Mouse (Mus musculus) liver, embryonic 16.5 days (tissue): ENCODE results near the gene Dytn. TPM values are rescaled to one million over a fixed set of nuclear protein-coding genes. Genes with fewer than 3 reads are reported as not detected.

ENCODE experiments used
- ATAC-seq: fragments of 200-750 bp; cut with Nextera tagmentation; 2 replicates; pipeline ENCODE4 v1.8.0; 2017; ENCODE audit warnings: low read depth, mild to moderate bottlenecking, moderate number of reproducible peaks, moderate library complexity
- H3K27ac ChIP-seq: fragments of 300-500 bp; sonication (generic); 2 replicates; pipeline ENCODE4 v1.5.1; 2014; ENCODE audit warnings: mild to moderate bottlenecking, low read length
- H3K27me3 ChIP-seq: fragments of 300-500 bp; sonication (generic); 2 replicates; pipeline ENCODE4 v1.6.1; 2014; ENCODE audit warnings: low read depth, low read length, mixed read lengths; ENCODE audit not compliant: control insufficient read depth, insufficient read depth
- H3K36me3 ChIP-seq: fragments of 300-500 bp; sonication (generic); 2 replicates; pipeline ENCODE4 v1.6.1; 2014; ENCODE audit warnings: mild to moderate bottlenecking; ENCODE audit not compliant: control insufficient read depth, insufficient read depth
- H3K4me1 ChIP-seq: fragments of 300-500 bp; sonication (generic); 2 replicates; pipeline ENCODE4 v1.6.1; 2014; ENCODE audit warnings: low read depth, low read length, mixed read lengths; ENCODE audit not compliant: control insufficient read depth
- H3K4me2 ChIP-seq: fragments of 300-500 bp; sonication (generic); 2 replicates; pipeline ENCODE4 v1.6.1; 2014; ENCODE audit warnings: low read depth, low read length, mixed read lengths
- H3K4me3 ChIP-seq: fragments of 300-500 bp; sonication (generic); 2 replicates; pipeline ENCODE4 v1.5.1; 2014; ENCODE audit warnings: low read depth, mild to moderate bottlenecking, low read length
- H3K9ac ChIP-seq: fragments of 300-500 bp; sonication (generic); 2 replicates; pipeline ENCODE4 v1.6.1; 2014; ENCODE audit warnings: low read depth, low read length
- H3K9me3 ChIP-seq: fragments of 300-500 bp; sonication (generic); replicated peaks from 2 replicates; pipeline ENCODE4 v1.6.1; 2016; ENCODE audit warnings: low read length; ENCODE audit not compliant: control insufficient read depth
- WGBS: fragments of 180-500 bp; shearing (Covaris S2); extraction: QIAGEN DNeasy Blood & Tissue Kit; methylation state at CpG from one replicate; pipeline ENCODE4 v1.1.7; 2014; ENCODE audit not compliant: insufficient replicate concordance; 5-methylcytosine and 5-hydroxymethylcytosine counted together
- polyA plus RNA-seq: library from polyadenylated mRNA; unstranded; fragments of >200 nt; fragmentation: Nextera tagmentation; extraction: Ambion mirVana; gene quantifications from 2 replicates; pipeline ENCODE4 v1.2.1, GENCODE M21; 2015

Gene Dytn
- polyA plus RNA-seq, 1 experiment from 2014 or later = not detected

DNA sequence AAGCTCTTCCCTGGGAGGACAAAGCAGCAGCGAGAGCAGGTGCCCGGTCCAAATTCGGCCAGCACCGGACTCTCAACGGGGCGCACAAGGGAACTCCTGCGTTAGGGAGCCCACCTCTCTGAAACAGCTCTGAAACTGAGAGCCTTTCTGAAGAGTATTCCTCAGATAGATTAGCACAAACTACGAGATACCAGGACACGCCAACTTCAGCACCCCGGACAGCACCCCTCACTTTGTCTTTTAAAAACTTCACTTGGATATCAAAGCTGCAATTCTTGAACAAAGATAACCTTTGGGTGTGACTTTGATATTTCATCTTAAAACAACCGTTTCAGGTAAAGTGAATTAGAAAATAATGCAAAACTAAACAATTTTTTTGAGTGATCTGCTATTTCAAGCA is 72.1 kb downstream of the Dytn start:
- ATAC-seq = no peak
- Histone ChIP-seq H3K36me3 (no peaks in the 10 kb centered on the region), H3K4me2 (no peak overlapping the region), H3K4me1 (no peaks in the 10 kb centered on the region), H3K9me3 (no peaks in the 10 kb centered on the region), H3K9ac (no peak overlapping the region), H3K4me3 (no peak overlapping the region), H3K27me3 (no peaks in the 10 kb centered on the region), H3K27ac (no peak overlapping the region)
- WGBS = under 1% methylated on average over 11 of the region's 11 CpGs

DNA sequence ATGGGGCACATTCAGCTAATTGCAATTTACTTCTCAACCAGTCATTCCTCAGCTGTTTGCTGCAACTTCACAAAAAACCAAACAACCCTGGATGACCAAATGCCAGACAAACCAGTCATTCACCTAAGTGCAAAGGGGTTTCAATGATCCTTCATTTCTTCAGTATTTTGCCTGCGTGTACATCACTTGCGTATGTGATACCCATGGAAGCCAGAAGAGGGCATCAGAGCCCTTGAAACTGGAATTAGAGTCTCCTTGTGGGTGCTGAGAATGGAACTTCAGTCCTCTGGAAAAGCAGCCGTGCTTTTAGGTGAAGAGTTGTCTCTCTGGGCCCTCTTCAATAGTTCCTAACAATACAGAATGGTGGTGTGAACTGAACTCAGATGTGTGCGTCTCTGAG is 77.1 kb downstream of the Dytn start:
- no peak overlapping the region for H3K4me3 ChIP-seq
- no peak overlapping the region for H3K4me2 ChIP-seq
- no peaks in the 10 kb centered on the region for H3K9me3 ChIP-seq
- no peak overlapping the region for H3K27ac ChIP-seq
- ATAC-seq = no peak
- WGBS = 69% methylated on average over 4 of the region's 4 CpGs
- no peaks in the 10 kb centered on the region for H3K36me3 ChIP-seq
- H3K9ac ChIP-seq = no peak overlapping the region
- H3K4me1 ChIP-seq = no peaks in the 10 kb centered on the region
- H3K27me3 ChIP-seq = no peaks in the 10 kb centered on the region

DNA sequence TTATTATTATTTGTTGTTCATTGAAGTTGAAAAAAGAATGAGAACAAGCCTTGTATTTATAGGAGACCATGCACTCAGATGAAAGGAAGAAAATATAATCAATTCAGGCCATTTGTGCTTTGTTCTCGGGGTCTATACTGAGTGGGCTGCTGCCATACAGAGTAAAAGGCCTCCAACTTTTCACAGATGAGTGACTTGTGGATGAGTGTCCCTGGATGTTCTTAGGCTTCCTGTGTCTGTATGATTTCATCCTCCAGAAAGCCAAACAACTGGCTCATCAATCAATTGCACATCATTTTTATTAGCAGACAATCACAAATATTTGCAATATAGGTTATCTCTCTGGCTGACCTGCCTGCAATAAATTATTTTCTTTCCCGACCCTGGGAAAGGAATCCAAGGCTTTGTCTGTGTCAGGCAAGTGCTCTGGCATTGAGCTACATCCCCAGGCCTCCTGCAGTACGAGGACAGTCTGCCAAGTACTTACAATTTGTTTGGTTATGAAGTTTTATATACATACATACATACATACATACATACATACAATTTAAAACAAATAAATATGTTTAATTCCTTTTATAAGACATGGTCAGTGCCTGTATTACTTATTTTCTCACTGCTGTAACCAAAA is 82.7 kb downstream of the Dytn start:
- no peaks in the 10 kb centered on the region for H3K9me3 ChIP-seq
- no peaks in the 10 kb centered on the region for H3K36me3 ChIP-seq
- H3K27ac ChIP-seq = no peak overlapping the region
- 30% methylated on average over 3 of the region's 3 CpGs for WGBS
- H3K4me2 ChIP-seq = no peak overlapping the region
- ATAC-seq = no peak
- H3K9ac ChIP-seq = no peak overlapping the region
- no peaks in the 10 kb centered on the region for H3K4me1 ChIP-seq
- H3K4me3 ChIP-seq = no peak overlapping the region
- H3K27me3 ChIP-seq = no peaks in the 10 kb centered on the region

DNA sequence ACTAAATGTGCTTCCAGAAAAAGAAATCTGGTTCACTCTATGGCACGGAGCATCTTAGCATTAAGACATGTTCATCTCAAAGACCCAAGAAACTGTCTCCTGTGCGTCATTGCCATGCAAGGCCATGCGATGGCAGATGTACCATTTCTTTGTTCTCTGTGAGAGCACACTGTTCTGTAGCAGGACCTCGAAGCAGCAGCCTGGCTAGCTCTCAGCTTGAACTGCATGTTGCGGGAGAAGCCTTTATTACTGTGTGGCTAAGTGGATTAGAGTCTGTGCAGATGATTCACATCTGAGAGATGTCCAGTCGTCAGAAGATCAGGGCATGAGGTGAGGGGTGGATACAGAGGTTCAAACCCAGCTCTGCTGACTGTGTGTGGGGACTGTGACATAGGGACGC is 99.9 kb downstream of the Dytn start:
- Histone ChIP-seq H3K4me3 (no peak overlapping the region), H3K27me3 (no peaks in the 10 kb centered on the region), H3K36me3 (no peaks in the 10 kb centered on the region), H3K27ac (no peak overlapping the region), H3K9ac (no peak overlapping the region), H3K4me1 (no peaks in the 10 kb centered on the region), H3K9me3 (no peaks in the 10 kb centered on the region), H3K4me2 (no peak overlapping the region)
- 59% methylated on average over 7 of the region's 7 CpGs for WGBS
- no peak for ATAC-seq

DNA sequence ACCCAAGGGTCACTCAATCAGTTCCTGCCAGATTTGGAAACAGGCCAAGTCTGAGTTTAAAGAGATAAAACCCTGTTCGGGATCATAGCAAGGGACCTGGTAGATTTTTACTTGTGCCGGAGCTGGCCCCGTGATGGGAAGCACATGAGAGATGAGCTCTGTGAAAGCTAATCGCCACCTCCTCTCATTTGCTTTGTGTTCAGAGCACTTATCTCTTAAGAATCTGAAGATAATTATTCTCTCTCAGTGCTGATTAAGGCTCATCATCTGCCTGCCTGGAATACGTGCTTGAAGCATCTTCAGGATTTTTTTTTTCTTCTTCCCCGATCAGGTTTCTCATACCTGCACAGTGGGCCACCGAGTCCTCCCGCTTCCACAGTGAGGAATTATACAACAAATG is 107.6 kb downstream of the Dytn start:
- WGBS = 69% methylated on average over 8 of the region's 8 CpGs
- H3K27me3 ChIP-seq = no peaks in the 10 kb centered on the region
- H3K4me2 ChIP-seq = no peak overlapping the region
- H3K4me1 ChIP-seq = no peaks in the 10 kb centered on the region
- H3K9ac ChIP-seq = no peak overlapping the region
- H3K27ac ChIP-seq = no peak overlapping the region
- no peaks in the 10 kb centered on the region for H3K9me3 ChIP-seq
- H3K4me3 ChIP-seq = no peak overlapping the region
- H3K36me3 ChIP-seq = no peaks in the 10 kb centered on the region
- no peak for ATAC-seq

DNA sequence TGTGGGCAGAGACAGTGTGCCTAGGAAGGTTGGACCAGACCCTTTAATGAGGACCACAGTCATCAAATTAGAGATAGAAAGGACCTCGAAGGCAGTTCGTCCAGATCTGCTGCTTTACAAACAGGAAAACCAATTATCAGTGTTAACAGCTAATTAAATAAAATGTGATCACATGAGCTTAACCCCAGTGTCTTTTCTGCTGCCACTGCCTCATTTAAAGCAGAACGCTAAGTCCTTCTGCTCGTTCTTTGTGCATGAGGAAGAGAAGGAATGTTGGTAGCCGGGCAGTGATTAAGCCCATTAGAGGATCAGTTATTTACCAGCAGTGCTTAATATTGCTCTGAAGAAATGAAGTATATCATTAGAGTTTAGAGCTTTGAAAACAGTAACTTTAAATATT is 109.9 kb downstream of the Dytn start:
- 62% methylated on average over 5 of the region's 5 CpGs for WGBS
- ATAC-seq = no peak
- Histone ChIP-seq H3K36me3 (no peaks in the 10 kb centered on the region), H3K27me3 (no peaks in the 10 kb centered on the region), H3K9me3 (no peaks in the 10 kb centered on the region), H3K4me2 (no peak overlapping the region), H3K9ac (no peak overlapping the region), H3K4me3 (no peak overlapping the region), H3K27ac (no peak overlapping the region), H3K4me1 (no peaks in the 10 kb centered on the region)

DNA sequence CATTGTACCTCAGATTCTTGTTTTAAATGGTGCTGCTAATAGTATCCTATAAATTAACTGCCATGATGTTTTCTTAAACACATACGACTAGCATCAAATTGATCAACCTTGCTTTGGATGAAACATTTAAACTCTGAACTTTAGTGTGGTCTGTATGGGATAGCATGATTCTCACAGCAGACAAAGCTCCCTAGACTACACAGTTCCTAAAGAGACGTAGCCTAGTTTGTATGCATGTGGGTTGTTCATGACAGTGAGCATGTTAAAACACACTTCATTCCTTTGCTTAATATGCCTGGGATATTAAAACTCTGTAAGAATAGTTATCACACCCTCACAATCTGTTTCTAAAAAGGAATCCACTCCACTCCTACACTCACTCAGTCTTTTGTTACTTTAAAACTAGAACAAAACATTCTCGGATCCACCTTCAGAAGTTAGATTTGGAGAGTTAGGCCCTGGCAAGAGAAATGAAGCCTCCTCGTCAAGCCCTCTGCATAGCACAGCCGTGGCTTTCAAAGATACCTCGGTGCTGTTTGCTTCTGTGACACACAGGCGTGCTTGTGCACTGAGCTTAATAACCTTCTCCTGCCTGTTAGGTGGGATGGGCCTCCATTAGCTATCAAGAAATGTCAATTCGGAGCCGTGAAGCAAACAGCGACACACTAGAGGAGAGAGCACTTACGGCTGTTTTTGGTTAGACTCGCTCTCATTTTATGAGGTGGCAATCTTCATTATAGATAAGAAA is 112.7 kb downstream of the Dytn start:
- H3K4me1 ChIP-seq = no peaks in the 10 kb centered on the region
- ATAC-seq = no peak
- H3K4me2 ChIP-seq = no peak overlapping the region

DNA sequence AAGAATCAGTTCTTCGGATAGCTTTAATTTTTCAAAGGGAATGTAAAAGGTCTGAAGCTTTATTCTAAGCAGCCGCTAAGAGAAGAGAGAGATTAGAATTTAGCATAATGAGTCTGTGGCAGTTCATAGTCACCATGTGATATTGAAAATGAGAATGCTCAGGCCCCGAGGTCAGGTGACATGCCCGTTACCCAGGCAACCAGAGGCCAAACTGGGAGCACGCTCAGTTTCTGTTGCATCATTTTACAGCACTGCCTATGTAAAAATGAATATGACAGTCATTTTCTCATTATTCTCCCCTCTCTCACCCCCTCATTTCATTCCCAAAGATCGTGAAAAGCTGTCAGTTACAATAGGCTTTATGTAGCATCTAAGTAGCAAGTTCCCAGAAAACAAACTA is 113.3 kb downstream of the Dytn start:
- 56% methylated on average over 6 of the region's 6 CpGs for WGBS
- H3K4me1 ChIP-seq = no peaks in the 10 kb centered on the region
- H3K27ac ChIP-seq = no peak overlapping the region
- no peak for ATAC-seq
- H3K9me3 ChIP-seq = no peaks in the 10 kb centered on the region
- no peak overlapping the region for H3K4me3 ChIP-seq
- no peaks in the 10 kb centered on the region for H3K36me3 ChIP-seq
- H3K27me3 ChIP-seq = no peaks in the 10 kb centered on the region
- no peak overlapping the region for H3K4me2 ChIP-seq
- no peak overlapping the region for H3K9ac ChIP-seq

More for the DNA sequence above, 112.7 kb downstream of the Dytn start:
- H3K9ac ChIP-seq = no peak overlapping the region
- no peaks in the 10 kb centered on the region for H3K36me3 ChIP-seq
- H3K9me3 ChIP-seq = no peaks in the 10 kb centered on the region
- H3K27ac ChIP-seq = no peak overlapping the region
- no peak overlapping the region for H3K4me3 ChIP-seq
- 62% methylated on average over 12 of the region's 12 CpGs for WGBS
- no peaks in the 10 kb centered on the region for H3K27me3 ChIP-seq
